Mouse (Mus musculus) B cell, adult 2 months (primary cell): ENCODE results near the gene Pycard.
A peak's percentile ranks its signal among the peaks of the same experiment; 100 is the strongest.
"Not testable (repeated sequence)": the region's sequence is repeated elsewhere in the genome, so short reads cannot be mapped to it uniquely, and the experiment has no call there.

Source experiments
- DNase-seq, 2 experiments: peaks; one replicate each; pipeline ENCODE4 v3.0.0; 2022

Gene Pycard

DNA sequence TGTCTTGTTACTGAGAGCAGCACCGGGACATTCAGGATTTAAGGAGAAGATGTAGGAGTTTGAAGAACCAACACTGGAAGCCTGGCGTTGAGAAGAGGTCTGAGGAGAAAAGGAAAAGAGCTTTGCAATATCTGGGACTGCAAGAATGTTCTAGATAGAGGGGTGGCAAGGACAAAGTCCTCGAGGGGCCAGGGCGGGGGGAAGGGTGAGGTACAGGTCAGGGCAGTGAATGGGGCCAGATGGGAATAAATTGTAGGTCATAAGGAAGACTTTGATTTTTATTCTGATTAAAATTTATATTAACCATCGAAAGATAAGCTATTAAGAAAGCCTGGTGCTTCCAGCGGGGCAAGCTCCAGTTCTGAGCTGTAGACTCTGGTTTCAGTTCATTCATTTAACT is 9.4 kb upstream of the Pycard start:
- DNase-seq = no peak

- no peak for DNase-seq
These were observed 6.6 kb upstream of the Pycard start for GRCm38 (mm10) chr7:128000068-128000950.

DNA sequence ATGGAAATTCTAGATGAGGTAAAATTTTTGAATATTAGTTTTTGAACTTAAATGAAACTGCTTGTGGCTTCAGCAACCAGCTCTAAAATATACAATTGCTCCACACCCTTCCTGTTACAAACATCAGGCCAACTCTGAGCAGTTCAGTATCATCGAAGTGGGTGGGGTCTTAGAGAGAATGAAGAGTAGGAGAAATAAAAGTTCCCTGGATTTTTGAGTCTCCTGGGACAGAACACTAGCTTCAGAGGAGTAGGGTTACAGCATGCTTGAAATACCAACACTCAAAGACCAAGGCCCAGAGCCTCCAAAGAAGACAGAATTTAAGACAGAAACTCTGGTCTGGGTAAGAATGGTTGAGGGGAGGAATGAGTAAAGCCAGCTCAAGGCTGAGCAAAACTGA is 5.8 kb upstream of the Pycard start:
- DNase-seq = no peak

DNA sequence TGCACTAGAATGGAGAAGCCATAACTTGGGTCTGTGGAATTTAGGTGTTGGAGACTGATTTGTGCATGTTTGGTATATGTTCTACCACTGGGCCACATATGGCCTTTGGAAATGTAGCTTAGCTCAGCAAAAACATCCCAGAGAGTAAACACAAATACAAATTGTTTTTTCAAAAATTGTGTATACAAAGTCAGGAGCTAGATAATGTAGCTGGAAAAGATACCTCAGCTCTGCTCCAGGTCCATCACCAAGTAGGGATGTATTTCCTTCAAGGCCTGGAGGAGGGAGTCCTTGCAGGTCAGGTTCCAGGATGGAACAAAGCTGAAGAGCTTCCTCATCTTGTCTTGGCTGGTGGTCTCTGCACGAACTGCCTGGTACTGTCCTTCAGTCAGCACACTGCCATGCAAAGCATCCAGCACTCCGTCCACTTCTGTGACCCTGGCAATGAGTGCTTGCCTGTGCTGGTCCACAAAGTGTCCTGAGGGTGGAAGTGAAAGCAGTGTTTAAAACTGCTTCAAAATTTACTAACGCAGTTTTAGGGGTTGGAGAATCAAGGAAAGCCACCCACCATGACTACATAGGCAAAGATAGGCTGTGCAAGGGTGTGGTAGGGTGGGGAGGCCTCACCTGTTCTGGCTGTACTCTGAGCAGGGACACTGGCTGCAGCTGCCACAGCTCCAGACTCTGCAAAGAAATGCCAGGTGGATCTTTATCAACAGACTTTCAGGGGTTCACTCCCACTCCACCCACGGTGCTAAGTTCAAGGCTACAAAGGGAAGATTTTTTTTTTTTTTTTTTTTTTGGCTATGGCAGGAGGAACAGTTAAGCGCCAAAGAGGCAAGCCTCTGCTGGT is 953 bp downstream of the Pycard start:
- DNase-seq = no peak

DNA sequence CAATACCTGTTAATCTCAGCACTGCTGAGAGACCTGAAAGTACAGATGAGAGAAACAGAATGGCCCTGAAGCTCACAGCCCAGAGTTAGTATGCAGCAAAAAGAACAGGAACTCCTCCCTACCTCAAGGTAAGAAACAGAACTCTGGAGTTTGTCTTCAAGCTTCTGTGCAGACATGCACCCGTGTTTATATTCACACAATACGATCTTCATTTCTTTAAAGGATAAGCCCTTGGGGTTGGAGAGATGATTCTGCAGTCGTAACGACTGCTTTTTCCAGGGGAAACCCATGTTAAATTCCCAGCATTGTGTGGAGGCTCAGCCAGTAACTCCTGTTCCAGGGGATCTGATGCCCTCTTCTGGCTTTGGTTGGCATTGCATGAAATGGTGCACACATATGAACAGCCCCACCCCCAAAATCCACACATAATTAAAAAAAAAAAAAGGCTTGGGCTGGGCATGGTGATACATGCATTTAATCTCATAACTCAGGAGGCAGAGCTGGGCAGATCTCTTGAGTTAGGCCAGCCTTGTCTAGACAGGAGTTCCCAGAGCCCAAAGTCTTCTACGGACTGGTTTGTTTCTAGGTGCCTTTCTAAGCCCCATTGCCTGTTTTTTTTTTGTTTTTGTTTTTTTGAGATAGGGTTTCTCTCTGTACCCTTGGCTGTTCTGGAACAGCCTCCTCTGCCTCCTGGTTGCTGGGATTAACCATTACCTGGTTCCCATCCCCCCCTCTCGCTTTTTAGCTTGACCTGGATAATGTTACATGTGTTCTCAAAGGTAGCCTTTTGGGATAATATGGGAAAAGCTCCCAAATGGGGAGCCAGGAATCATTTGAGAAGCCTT is 1.8 kb downstream of the Pycard start:
- DNase-seq = peak; percentile 84 to 85

- no peak for DNase-seq
These were observed 4.8 kb downstream of the Pycard start for GRCm38 (mm10) chr7:127988904-127989303.

DNA sequence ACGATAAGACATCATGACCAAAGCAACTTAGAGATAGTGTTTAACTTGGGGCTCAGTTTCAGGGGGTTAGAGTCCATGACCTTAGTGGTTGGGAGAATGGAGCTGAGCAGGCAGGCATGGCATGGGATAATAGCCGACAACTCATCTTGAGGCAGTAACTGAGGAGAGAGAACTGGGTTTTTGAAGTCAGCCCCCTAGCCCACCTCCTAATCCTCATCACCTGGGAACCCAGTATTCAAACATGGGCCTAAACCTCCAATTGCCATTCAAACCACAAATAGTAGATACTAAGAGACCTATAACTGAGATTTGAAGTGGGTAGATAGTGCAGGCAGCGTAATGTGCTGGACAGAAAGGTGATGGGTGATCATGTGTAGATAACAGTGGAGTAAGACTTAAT is 13.1 kb downstream of the Pycard start:
- DNase-seq = no peak

DNA sequence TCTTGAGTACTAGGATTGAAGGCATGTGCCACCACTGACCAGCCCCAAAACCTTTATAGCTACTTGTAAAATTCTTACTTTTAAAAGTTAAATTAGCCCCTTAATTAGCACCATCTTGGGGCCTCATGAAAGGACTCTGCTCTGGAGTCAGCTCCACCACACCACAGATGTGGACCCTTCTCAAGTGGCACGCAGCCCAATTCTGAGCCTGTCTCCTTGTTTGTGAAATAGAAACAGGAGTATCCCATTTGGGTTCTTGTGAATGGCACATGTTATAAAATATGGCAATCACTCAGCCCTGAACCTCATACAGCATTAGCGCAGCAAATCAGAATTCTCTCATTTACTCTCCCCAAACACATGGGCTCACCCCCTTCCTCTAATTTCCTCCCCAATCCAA is 14.8 kb downstream of the Pycard start:
- DNase-seq = no peak

DNA sequence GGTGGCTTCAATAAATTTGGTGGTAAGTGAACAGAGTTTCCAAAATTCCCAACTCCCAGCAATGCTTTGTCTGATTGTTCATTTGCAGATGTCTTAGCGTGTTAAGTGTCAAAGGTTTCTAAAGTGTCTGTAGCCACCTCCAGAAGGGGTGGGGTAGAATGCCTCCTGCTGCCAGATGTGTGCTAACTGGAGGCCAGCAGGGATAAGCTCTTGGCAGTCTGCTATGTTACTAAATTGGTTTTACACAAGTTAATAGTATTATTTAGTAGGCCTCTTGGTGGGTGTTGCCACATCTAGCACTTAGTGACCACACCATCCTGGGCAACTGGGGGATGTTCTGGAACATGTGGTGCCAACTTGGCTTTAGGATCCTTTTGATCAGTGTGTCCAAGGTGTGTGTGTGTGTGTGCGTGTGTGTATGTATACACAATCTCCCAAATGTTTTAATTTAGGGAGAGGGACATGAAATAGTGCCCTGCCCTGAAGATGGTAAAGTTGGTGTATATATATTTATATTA is 19.2 kb downstream of the Pycard start:
- DNase-seq = no peak

GRCm38 (mm10) chr7:127967922-127968828 is 25.5 kb downstream of the Pycard start:
- peak; percentile 67 to 72 for DNase-seq

- peak; percentile 98 to 99 for DNase-seq
These were observed 26.4 kb downstream of the Pycard start, which contains the start of gene Fus for GRCm38 (mm10) chr7:127967004-127967921. Fus (plus strand) TSS chr7:127967457.

DNA sequence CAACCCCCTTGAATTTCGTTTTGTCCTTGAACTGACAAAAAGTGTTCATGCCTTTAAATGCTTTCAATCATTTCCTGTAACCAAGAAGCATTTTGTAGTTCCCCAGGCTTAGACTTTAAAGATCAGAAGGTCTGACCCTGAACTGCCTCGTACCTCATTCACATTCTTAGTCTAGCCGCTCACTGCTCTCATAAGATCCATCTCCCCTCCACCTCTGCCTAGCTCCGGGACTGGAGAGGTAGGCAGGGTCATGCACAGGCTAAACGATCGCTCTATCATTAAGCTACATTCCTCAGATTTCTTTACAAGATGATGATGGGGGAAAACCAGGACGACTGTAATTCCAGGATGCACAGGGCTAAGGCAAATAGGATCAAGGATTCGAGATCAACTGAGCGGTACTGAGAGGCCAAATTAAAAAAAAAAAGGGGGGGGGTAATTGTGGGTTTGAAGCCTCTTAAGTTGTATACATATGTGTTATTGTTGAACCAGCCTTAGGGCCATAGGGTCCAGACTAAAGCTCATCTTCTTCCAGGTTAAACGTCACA is 27.2 kb downstream of the Pycard start:
- DNase-seq = peak in 1 of 2 experiments; percentile 16

GRCm38 (mm10) chr7:127959364-127959763 is 34.3 kb downstream of the Pycard start:
- DNase-seq = no peak

GRCm38 (mm10) chr7:127952864-127953581 is 40.6 kb downstream of the Pycard start:
- no peak for DNase-seq

- DNase-seq = no peak
These were observed 47.1 kb downstream of the Pycard start, which contains the start of gene Prss36 for GRCm38 (mm10) chr7:127946470-127947023. Prss36 (minus strand) TSS chr7:127946725.

GRCm38 (mm10) chr7:127944614-127945013 is 49.1 kb downstream of the Pycard start:
- DNase-seq = no peak

- DNase-seq = not testable (repeated sequence)
These were observed 51.6 kb downstream of the Pycard start for GRCm38 (mm10) chr7:127942097-127942496.
